Mouse (Mus musculus): Measurements from ENCODE around the gene Atg2b. TPM values are rescaled to one million over a fixed set of nuclear protein-coding genes. Genes with fewer than 3 reads are reported as not detected.

The Atg2b gene
- polyA plus RNA-seq, 1 experiment from 2014 or later = 18.3 TPM

DNA sequence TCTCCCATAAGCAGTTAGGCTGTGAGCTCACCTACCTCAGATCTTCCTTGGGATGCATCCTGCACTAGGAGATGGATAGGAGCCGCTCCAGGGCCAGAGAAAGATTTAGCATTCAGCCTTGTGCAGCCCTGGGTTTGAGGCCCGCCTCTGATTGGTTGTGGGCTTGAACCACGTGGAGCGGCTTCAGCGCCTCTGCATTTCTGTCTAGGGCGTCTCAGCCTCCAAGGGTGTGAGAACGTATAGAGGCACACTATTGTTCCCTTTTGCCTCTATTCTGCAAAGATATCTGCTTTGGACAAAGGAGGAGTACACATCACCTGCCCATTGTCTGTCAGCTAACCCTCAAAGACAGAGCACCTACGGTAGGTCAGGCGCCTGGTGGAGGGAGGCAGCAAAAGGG lies 102.5 kb downstream of the Atg2b start:
- Histone ChIP-seq H3K27me3 (peaks cover 5% of the 10 kb centered on the region; the same call in 1 of the 2 replicates), H3K4me2 (no peak overlapping the region), H3K4me1 (peaks cover 13% of the 10 kb centered on the region), H3K4me3 (replicated peaks) (no peak overlapping the region), H3K9me3 (no peaks in the 10 kb centered on the region), H3K9ac (no peak overlapping the region), H3K36me3 (replicated peaks) (no peaks in the 10 kb centered on the region), H3K27ac (no peak overlapping the region)
- no peak for ATAC-seq (ENCODE audit: low FRiP score)
- 51% methylated on average over 9 of the region's 9 CpGs for WGBS

- Histone ChIP-seq H3K4me3 (replicated peaks) (no peak overlapping the region), H3K4me1 (peaks cover 13% of the 10 kb centered on the region), H3K27me3 (no peaks in the 10 kb centered on the region; the same call in 1 of the 2 replicates), H3K9me3 (no peaks in the 10 kb centered on the region), H3K4me2 (no peak overlapping the region), H3K27ac (no peak overlapping the region), H3K36me3 (replicated peaks) (no peaks in the 10 kb centered on the region), H3K9ac (no peak overlapping the region)
- 84% methylated on average over 17 of the region's 17 CpGs for WGBS
- no peak for ATAC-seq (ENCODE audit: low FRiP score)
These were observed 104.5 kb downstream of the Atg2b start for GRCm38 (mm10) chr12:105580490-105580889.

DNA sequence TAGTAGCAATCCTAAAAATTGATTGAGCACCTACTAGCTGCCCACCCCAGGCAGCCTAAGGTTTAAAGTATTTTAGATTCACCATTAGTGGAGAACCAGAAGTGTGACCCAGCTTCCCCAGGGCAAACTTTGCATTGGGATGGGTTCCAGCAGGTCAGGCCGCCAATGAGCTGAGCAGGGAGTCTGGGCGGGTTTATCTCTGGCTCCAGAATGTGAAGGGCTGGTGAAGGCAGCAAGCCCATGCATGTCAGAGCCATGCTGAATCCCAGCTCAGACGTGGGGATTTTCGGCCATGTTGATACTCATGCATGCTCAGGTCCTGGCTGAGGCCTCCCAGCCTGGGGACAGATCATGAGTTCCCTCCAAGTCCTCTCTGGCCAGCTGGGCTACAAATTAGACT lies 110.7 kb downstream of the Atg2b start:
- H3K27me3 ChIP-seq = no peaks in the 10 kb centered on the region
- no peak for ATAC-seq (ENCODE audit: low FRiP score)
- no peaks in the 10 kb centered on the region for H3K9me3 ChIP-seq
- no peaks in the 10 kb centered on the region for H3K36me3 ChIP-seq (replicated peaks)
- no peaks in the 10 kb centered on the region for H3K4me1 ChIP-seq
- no peak overlapping the region for H3K27ac ChIP-seq
- H3K4me3 ChIP-seq (replicated peaks) = no peak overlapping the region
- 91% methylated on average over 4 of the region's 4 CpGs for WGBS
- no peak overlapping the region for H3K4me2 ChIP-seq
- no peak overlapping the region for H3K9ac ChIP-seq

DNA sequence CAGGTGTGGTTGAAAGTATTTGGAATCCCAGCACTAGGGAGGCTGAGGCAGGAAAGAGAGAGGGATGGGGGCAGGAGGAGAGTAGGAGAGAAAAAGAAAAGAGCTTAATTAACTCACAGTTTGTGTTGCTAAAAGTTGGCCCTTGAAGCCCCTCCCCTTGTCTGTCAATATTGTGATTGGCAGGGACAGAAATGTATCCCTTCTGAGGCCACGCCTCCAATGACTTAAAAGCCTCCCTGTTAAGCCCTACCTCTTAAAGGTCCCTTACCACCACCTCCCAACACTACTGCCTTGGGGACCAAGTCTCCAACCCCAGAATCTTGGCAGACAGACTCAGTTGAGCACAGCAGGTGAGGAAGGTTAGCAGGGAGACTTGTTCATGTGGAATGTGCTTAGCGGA lies 112.4 kb downstream of the Atg2b start:
- no peak for ATAC-seq (ENCODE audit: low FRiP score)
- H3K4me1 ChIP-seq = no peaks in the 10 kb centered on the region
- H3K27ac ChIP-seq = no peak overlapping the region
- H3K9ac ChIP-seq = no peak overlapping the region
- no peak overlapping the region for H3K4me2 ChIP-seq
- no peaks in the 10 kb centered on the region for H3K27me3 ChIP-seq
- WGBS = 68% methylated on average over 2 of the region's 2 CpGs
- no peaks in the 10 kb centered on the region for H3K36me3 ChIP-seq (replicated peaks)
- H3K9me3 ChIP-seq = no peaks in the 10 kb centered on the region
- no peak overlapping the region for H3K4me3 ChIP-seq (replicated peaks)

- 57% methylated on average over 3 of the region's 3 CpGs for WGBS
- Histone ChIP-seq H3K4me1 (no peaks in the 10 kb centered on the region), H3K9ac (no peak overlapping the region), H3K27me3 (no peaks in the 10 kb centered on the region), H3K36me3 (replicated peaks) (no peaks in the 10 kb centered on the region), H3K27ac (no peak overlapping the region), H3K4me2 (no peak overlapping the region), H3K9me3 (no peaks in the 10 kb centered on the region), H3K4me3 (replicated peaks) (no peak overlapping the region)
- ATAC-seq (ENCODE audit: low FRiP score) = no peak
These were observed 113.1 kb downstream of the Atg2b start for GRCm38 (mm10) chr12:105571867-105572266.

Other genes starting within 250 kb of the Atg2b start
- gene D430019H16Rik, start 231.4 kb downstream of the Atg2b start, polyA plus RNA-seq (2016; fragmentation: Nextera tagmentation; extraction: Ambion mirVana) = 7.7 and 7.9 TPM in 2 replicates
- 0.35 and 0.40 TPM in 2 replicates for gene Bdkrb2, start 122.0 kb downstream of the Atg2b start, polyA plus RNA-seq (2016; fragmentation: Nextera tagmentation; extraction: Ambion mirVana)
- gene Bdkrb1, start 82.1 kb downstream of the Atg2b start, polyA plus RNA-seq (2016; fragmentation: Nextera tagmentation; extraction: Ambion mirVana) = 0.24 TPM in 1 of 2 replicates, not detected in the other
- 27.8 and 28.5 TPM in 2 replicates for gene Gskip, start 382 bp downstream of the Atg2b start, polyA plus RNA-seq (2016; fragmentation: Nextera tagmentation; extraction: Ambion mirVana)
- gene Ak7, start 20.8 kb upstream of the Atg2b start, polyA plus RNA-seq (2016; fragmentation: Nextera tagmentation; extraction: Ambion mirVana) = 0.45 and 0.78 TPM in 2 replicates
- gene Papola, start 99.5 kb upstream of the Atg2b start, polyA plus RNA-seq (2016; fragmentation: Nextera tagmentation; extraction: Ambion mirVana) = 326 and 334 TPM in 2 replicates

All from forebrain, embryonic 12.5 days (tissue).